Mouse (Mus musculus): ENCODE measurements around the gene Trim30b. TPM values are rescaled to one million over a fixed set of nuclear protein-coding genes. Genes with fewer than 3 reads are reported as not detected.

The Trim30b gene
- 0.12 and 0.28 TPM in 2 replicates for polyA plus RNA-seq (2015; fragmentation: Nextera tagmentation; extraction: Ambion mirVana)

DNA sequence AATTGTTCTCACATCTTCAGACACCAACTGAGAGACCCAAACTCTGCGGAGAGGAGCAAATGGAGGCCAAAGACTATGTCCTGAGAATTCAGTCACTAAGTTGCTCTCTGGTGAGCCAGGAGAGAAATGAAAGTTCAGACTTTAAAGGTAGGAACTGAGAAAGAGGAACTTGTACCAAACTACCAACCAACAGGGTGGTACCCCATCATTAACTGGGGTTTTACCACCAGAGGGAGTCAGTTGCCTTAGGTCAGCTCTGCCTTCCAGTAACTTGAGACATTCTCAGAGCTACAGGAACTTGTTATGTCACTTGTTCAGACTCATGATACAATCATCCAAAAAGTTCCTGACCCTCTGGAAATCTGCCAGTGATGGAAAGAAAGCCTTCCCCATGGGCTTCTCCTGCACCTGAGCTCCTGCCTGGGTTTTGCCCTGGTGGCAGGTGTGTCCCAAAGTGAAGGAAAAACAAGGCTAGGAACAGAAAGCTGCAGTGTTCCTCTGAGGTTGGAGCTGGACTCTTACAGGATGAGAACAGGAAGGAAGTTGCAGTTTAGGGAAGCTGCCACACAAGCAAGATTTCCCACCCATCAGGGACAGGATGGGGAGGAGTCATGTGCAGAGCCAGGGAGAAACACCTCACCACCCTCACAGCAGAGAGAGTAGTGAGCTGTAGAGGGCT is at the start of gene Trim30b:
TSS of gene Trim30b (minus strand) at position 149 of the 679 bp plus-strand sequence.

GRCm38 (mm10) chr7:104400698-104401097 is 31.0 kb upstream of the Trim30b start, which contains the start of gene Trim30c:
TSS of gene Trim30c (minus strand) at chr7:104400837.

GRCm38 (mm10) chr7:104352717-104353599 is 16.7 kb downstream of the Trim30b start, which contains the start of gene Trim12c:
TSS of gene Trim12c (minus strand) at chr7:104353362.

DNA sequence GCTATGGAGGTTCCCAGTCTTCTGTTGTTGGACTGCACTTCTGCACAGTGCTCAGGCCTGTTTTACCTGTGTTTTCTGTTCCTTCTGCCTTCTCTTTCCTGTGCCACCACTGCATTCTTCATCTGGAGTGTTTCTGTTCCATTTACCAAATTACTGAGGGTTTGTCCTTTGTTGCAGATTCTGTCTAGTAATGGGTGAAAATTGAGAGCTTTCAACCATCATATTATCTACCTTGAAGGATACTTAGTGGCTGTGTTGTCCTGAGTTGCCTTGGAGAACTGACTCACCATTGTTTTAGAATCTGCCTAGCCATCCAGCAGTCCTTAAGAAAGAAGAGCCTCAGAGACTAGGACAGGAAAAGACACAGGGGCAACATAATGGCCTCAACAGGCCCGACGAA is 40.5 kb downstream of the Trim30b start, which contains the start of gene Trim34b:
TSS of gene Trim34b (plus strand) at position 301 of the 400 bp plus-strand sequence.

GRCm38 (mm10) chr7:104315369-104316080 is 54.2 kb downstream of the Trim30b start, which contains the start of gene Trim12a:
TSS of gene Trim12a (minus strand) at chr7:104315466.

Other genes with a start within 250 kb of the Trim30b start
- not detected in 2 replicates for gene Ubqln5, start 240.1 kb downstream of the Trim30b start, polyA plus RNA-seq (2015; fragmentation: Nextera tagmentation; extraction: Ambion mirVana)
- not detected in 2 replicates for gene Olfr643, start 232.5 kb downstream of the Trim30b start, polyA plus RNA-seq (2015; fragmentation: Nextera tagmentation; extraction: Ambion mirVana)
- gene Ubqln3, start 226.6 kb downstream of the Trim30b start, polyA plus RNA-seq (2015; fragmentation: Nextera tagmentation; extraction: Ambion mirVana): not detected in 2 replicates
- gene Ubqlnl, start 219.3 kb downstream of the Trim30b start, polyA plus RNA-seq (2015; fragmentation: Nextera tagmentation; extraction: Ambion mirVana): not detected in 2 replicates
- gene Olfm5, start 205.1 kb downstream of the Trim30b start, polyA plus RNA-seq (2015; fragmentation: Nextera tagmentation; extraction: Ambion mirVana): not detected in 2 replicates
- gene Olfr648, start 186.5 kb downstream of the Trim30b start, polyA plus RNA-seq (2015; fragmentation: Nextera tagmentation; extraction: Ambion mirVana): 0.05 TPM in 1 of 2 replicates, not detected in the other
- not detected in 2 replicates for gene Olfr649, start 173.9 kb downstream of the Trim30b start, polyA plus RNA-seq (2015; fragmentation: Nextera tagmentation; extraction: Ambion mirVana)
- gene Trim6, start 151.1 kb downstream of the Trim30b start, polyA plus RNA-seq (2015; fragmentation: Nextera tagmentation; extraction: Ambion mirVana): 0.56 and 0.97 TPM in 2 replicates
- gene Trim34a, start 125.4 kb downstream of the Trim30b start, polyA plus RNA-seq (2015; fragmentation: Nextera tagmentation; extraction: Ambion mirVana): 1.7 and 2.2 TPM in 2 replicates
- 0.45 and 0.63 TPM in 2 replicates for gene Trim5, start 81.8 kb downstream of the Trim30b start, polyA plus RNA-seq (2015; fragmentation: Nextera tagmentation; extraction: Ambion mirVana)
- gene Trim12a, start 54.4 kb downstream of the Trim30b start, polyA plus RNA-seq (2015; fragmentation: Nextera tagmentation; extraction: Ambion mirVana): 5.1 and 5.9 TPM in 2 replicates
- 0.10 TPM in 1 of 2 replicates, not detected in the other for gene Trim34b, start 40.4 kb downstream of the Trim30b start, polyA plus RNA-seq (2015; fragmentation: Nextera tagmentation; extraction: Ambion mirVana)
- 1.6 and 2.2 TPM in 2 replicates for gene Trim12c, start 16.5 kb downstream of the Trim30b start, polyA plus RNA-seq (2015; fragmentation: Nextera tagmentation; extraction: Ambion mirVana)
- gene Trim30c, start 31.0 kb upstream of the Trim30b start, polyA plus RNA-seq (2015; fragmentation: Nextera tagmentation; extraction: Ambion mirVana): 0.14 and 0.54 TPM in 2 replicates
- 2.5 and 2.7 TPM in 2 replicates for gene Trim30a, start 95.3 kb upstream of the Trim30b start, polyA plus RNA-seq (2015; fragmentation: Nextera tagmentation; extraction: Ambion mirVana)
- gene Trim30d, start 138.0 kb upstream of the Trim30b start, polyA plus RNA-seq (2015; fragmentation: Nextera tagmentation; extraction: Ambion mirVana): 0.68 and 1.2 TPM in 2 replicates
- not detected in 2 replicates for gene Olfr651, start 180.2 kb upstream of the Trim30b start, polyA plus RNA-seq (2015; fragmentation: Nextera tagmentation; extraction: Ambion mirVana)
- not detected in 2 replicates for gene Olfr652, start 191.0 kb upstream of the Trim30b start, polyA plus RNA-seq (2015; fragmentation: Nextera tagmentation; extraction: Ambion mirVana)
- gene Olfr653, start 207.4 kb upstream of the Trim30b start, polyA plus RNA-seq (2015; fragmentation: Nextera tagmentation; extraction: Ambion mirVana): not detected in 2 replicates
- not detected in 2 replicates for gene Olfr654, start 217.1 kb upstream of the Trim30b start, polyA plus RNA-seq (2015; fragmentation: Nextera tagmentation; extraction: Ambion mirVana)
- gene Olfr655, start 231.9 kb upstream of the Trim30b start, polyA plus RNA-seq (2015; fragmentation: Nextera tagmentation; extraction: Ambion mirVana): not detected in 2 replicates
- not detected in 2 replicates for gene Olfr656, start 244.1 kb upstream of the Trim30b start, polyA plus RNA-seq (2015; fragmentation: Nextera tagmentation; extraction: Ambion mirVana)

Data from skeletal muscle tissue, postnatal 0 days (tissue).